Mouse (Mus musculus): ENCODE measurements around the gene Ccdc57. TPM values are rescaled to one million over a fixed set of nuclear protein-coding genes. Genes with fewer than 3 reads are reported as not detected.
A peak's percentile ranks its signal among the peaks of the same experiment; 100 is the strongest.

The Ccdc57 gene
- total RNA-seq, 2 experiments from 2014 or later = 4.1 to 4.9 TPM

GRCm38 (mm10) chr11:120823956-120824786, 108.5 kb downstream of the Ccdc57 start, which contains the start of gene Fasn:
Gene Fasn, minus strand, starts transcription at chr11:120824547.
- DNase-seq = peak; percentile 91 to 94
- intact Hi-C loops (cut with DNase I) = no loop called here

GRCm38 (mm10) chr11:120823551-120823947, 109.1 kb downstream of the Ccdc57 start:
- intact Hi-C loops (cut with DNase I) = no loop called here
- no peak for DNase-seq

GRCm38 (mm10) chr11:120822831-120823550, 109.7 kb downstream of the Ccdc57 start:
- intact Hi-C loops (cut with DNase I) = no loop called here
- no peak for DNase-seq

GRCm38 (mm10) chr11:120822321-120822720, 110.4 kb downstream of the Ccdc57 start:
- DNase-seq = no peak
- intact Hi-C loops (cut with DNase I) = no loop called here

- DNase-seq = no peak
- intact Hi-C loops (cut with DNase I) = no loop called here
Observed at GRCm38 (mm10) chr11:120821076-120821922, 111.4 kb downstream of the Ccdc57 start.

- no peak for DNase-seq
- intact Hi-C loops (cut with DNase I) = no loop called here
Observed at GRCm38 (mm10) chr11:120820546-120820945, 112.1 kb downstream of the Ccdc57 start.

GRCm38 (mm10) chr11:120819556-120819955, 113.1 kb downstream of the Ccdc57 start:
- intact Hi-C loops (cut with DNase I) = no loop called here

GRCm38 (mm10) chr11:120818251-120818650, 114.4 kb downstream of the Ccdc57 start:
- intact Hi-C loops (cut with DNase I) = no loop called here
- no peak for DNase-seq

More at GRCm38 (mm10) chr11:120819556-120819955, 113.1 kb downstream of the Ccdc57 start:
- no peak for DNase-seq

- DNase-seq = no peak
- intact Hi-C loops (cut with DNase I) = no loop called here
Observed at GRCm38 (mm10) chr11:120817358-120817757, 115.3 kb downstream of the Ccdc57 start.

- no peak for DNase-seq
- intact Hi-C loops (cut with DNase I) = no loop called here
Observed at GRCm38 (mm10) chr11:120812068-120812467, 120.6 kb downstream of the Ccdc57 start.

GRCm38 (mm10) chr11:120808010-120808409, 124.7 kb downstream of the Ccdc57 start:
- intact Hi-C loops (cut with DNase I) = loop anchor here (5.0 kb wide), 1 partner anchor 69 kb away; no protein-coding TSS in a partner anchor
- DNase-seq = no peak

- no peak for DNase-seq
- intact Hi-C loops (cut with DNase I) = loop anchor here (5.0 kb wide), 1 partner anchor 72 kb away; no protein-coding TSS in a partner anchor
Observed at GRCm38 (mm10) chr11:120805375-120806298, 127.0 kb downstream of the Ccdc57 start.

GRCm38 (mm10) chr11:120804769-120805168, 127.9 kb downstream of the Ccdc57 start:
- DNase-seq = no peak
- intact Hi-C loops (cut with DNase I) = loop anchor here (5.0 kb wide), 1 partner anchor 73 kb away; no protein-coding TSS in a partner anchor

GRCm38 (mm10) chr11:120804274-120804673, 128.4 kb downstream of the Ccdc57 start:
- intact Hi-C loops (cut with DNase I) = no loop called here
- no peak for DNase-seq

- intact Hi-C loops (cut with DNase I) = no loop called here
Observed at GRCm38 (mm10) chr11:120800061-120800904, 132.4 kb downstream of the Ccdc57 start.

GRCm38 (mm10) chr11:120799316-120799890, 133.3 kb downstream of the Ccdc57 start:
- DNase-seq = no peak
- intact Hi-C loops (cut with DNase I) = no loop called here

More at GRCm38 (mm10) chr11:120800061-120800904, 132.4 kb downstream of the Ccdc57 start:
- peak; percentile 89 for DNase-seq

GRCm38 (mm10) chr11:120798244-120798643, 134.4 kb downstream of the Ccdc57 start:
- intact Hi-C loops (cut with DNase I) = no loop called here
- no peak for DNase-seq

GRCm38 (mm10) chr11:120796614-120796946, 136.1 kb downstream of the Ccdc57 start:
- no peak for DNase-seq
- intact Hi-C loops (cut with DNase I) = no loop called here

Measured in gastrocnemius, postnatal 36 days (tissue).